1 mouse cellular context compared by ENCODE assay signal in genomic region chr14:55840853-55841366, GRCm38 (mm10).
TF ChIP-seq lines count a peak whose summit lies in the region.

No protein-coding gene starts in this region.

TF ChIP-seq in CH12.LX, 34 proteins besides CTCF, POLR2A, EP300 and RAD21 (continued from another document):
- TF ChIP-seq ZNF384 (IDR thresholded peaks at IDR 0.05; ENCODE audit: low read depth, low read length): no peak
- no peak for TF ChIP-seq UBTF (IDR thresholded peaks at IDR 0.05; ENCODE audit: low read depth, low read length)
- TF ChIP-seq MXI1 (IDR thresholded peaks at IDR 0.05; ENCODE audit: low read depth, low read length): no peak
- TF ChIP-seq E2F4 (IDR thresholded peaks at IDR 0.05; ENCODE audit: insufficient replicate concordance, low read depth, low read length): no peak
- no peak for TF ChIP-seq HCFC1 (IDR thresholded peaks at IDR 0.05; ENCODE audit: low read depth, low read length)
TF ChIP-seq in CH12.LX: peak in this region for 1.
